In genomic region chr9:71589771-71590170, GRCm38 (mm10) we compare ENCODE assay signal across 16 mouse cellular contexts. TPM values are rescaled to one million over a fixed set of nuclear protein-coding genes. Genes with fewer than 3 reads are reported as not detected.
DNase-seq lines count a peak whose midpoint lies in the region; ATAC-seq and TF ChIP-seq lines count a peak whose summit lies in the region.
"Had no signal": no experiment of that assay in that cellular context is flagged by ENCODE, and none has a peak within 500 bp of the region (broad histone marks: within the 10 kb centered on the region; RNA-seq: fewer than 3 reads in every experiment).

No protein-coding gene starts in this region.

- no peak overlapping the region for H3K4me3 ChIP-seq in intestine, postnatal 0 days (ENCODE audit: low read depth, low read length)
- no peak overlapping the region for H3K4me3 ChIP-seq in intestine, embryonic 16.5 days (ENCODE audit: low read length)
- H3K4me3 ChIP-seq in heart, embryonic 14.5 days (ENCODE audit: control insufficient read depth in 1 of 2, insufficient read depth in 1 of 2, low read depth in 1 of 2, low read length in 2 of 2) = peak overlapping the region; percentile 5 to 78; a peak in 3 of 4 replicates
- no peak overlapping the region for H3K4me3 ChIP-seq in midbrain, embryonic 10.5 days
- H3K4me3 ChIP-seq: embryonic facial prominence, embryonic 15.5 days; forebrain, embryonic 15.5 days; hindbrain, embryonic 10.5 days; stomach, embryonic 15.5 days had no signal

- no peak for TF ChIP-seq CTCF in intestine, postnatal 0 days (IDR thresholded peaks at IDR 0.05; ENCODE audit: low read depth)

- no peak overlapping the region for H3K9ac ChIP-seq in intestine, postnatal 0 days (ENCODE audit: low read depth, low read length)
- H3K9ac ChIP-seq in intestine, embryonic 16.5 days (ENCODE audit: low read depth, low read length) = no peak overlapping the region
- peak overlapping the region; percentile 88 for H3K9ac ChIP-seq in heart, embryonic 14.5 days (ENCODE audit: low read length)
- H3K9ac ChIP-seq: embryonic facial prominence, embryonic 15.5 days; forebrain, embryonic 15.5 days; liver, embryonic 14.5 days; stomach, embryonic 15.5 days had no signal

- no peaks in the 10 kb centered on the region for H3K9me3 ChIP-seq in intestine, postnatal 0 days (ENCODE audit: control insufficient read depth)
- H3K9me3 ChIP-seq in intestine, embryonic 16.5 days (ENCODE audit: control insufficient read depth, low read length) = no peaks in the 10 kb centered on the region
- peaks cover 9% of the 10 kb centered on the region for H3K9me3 ChIP-seq in heart, embryonic 14.5 days (ENCODE audit: control insufficient read depth, low read length)
- H3K9me3 ChIP-seq in midbrain, embryonic 10.5 days (replicated peaks) = peaks cover 12% of the 10 kb centered on the region
- H3K9me3 ChIP-seq: embryonic facial prominence, embryonic 15.5 days; stomach, embryonic 15.5 days had no signal

- peak; percentile 22 to 37 for DNase-seq in spleen, postnatal 36 days (ENCODE audit: low spot score in 2 of 2)
- DNase-seq in spleen, adult 12 weeks (ENCODE audit: low spot score) = no peak
- no peak for DNase-seq in midbrain, embryonic 10.5 days (ENCODE audit: low spot score)
- DNase-seq in thymus, postnatal 25 days = no peak
- no peak for DNase-seq in right cerebral cortex, postnatal 25 days
- DNase-seq: cerebellum, postnatal 36 days; layer of hippocampus, postnatal 36 days; left cerebral cortex, postnatal 4 days had no signal

- peak overlapping the region; percentile 24; the same call in 1 of the 2 replicates for H3K4me2 ChIP-seq in intestine, postnatal 0 days (replicated peaks; ENCODE audit: low read depth)
- no peak overlapping the region for H3K4me2 ChIP-seq in intestine, embryonic 16.5 days (ENCODE audit: low read depth, low read length)
- peak overlapping the region; percentile 70 for H3K4me2 ChIP-seq in heart, embryonic 14.5 days (ENCODE audit: low read length)
- H3K4me2 ChIP-seq: embryonic facial prominence, embryonic 15.5 days; forebrain, embryonic 15.5 days; stomach, embryonic 15.5 days had no signal

- no peaks in the 10 kb centered on the region for H3K36me3 ChIP-seq in intestine, postnatal 0 days (ENCODE audit: control insufficient read depth, insufficient read depth)
- H3K36me3 ChIP-seq in intestine, embryonic 16.5 days (ENCODE audit: control insufficient read depth, insufficient read depth, low read length) = no peaks in the 10 kb centered on the region
- H3K36me3 ChIP-seq in heart, embryonic 14.5 days (ENCODE audit: control insufficient read depth, insufficient read depth, low read length) = peaks cover 28% of the 10 kb centered on the region
- H3K36me3 ChIP-seq in midbrain, embryonic 10.5 days = no peaks in the 10 kb centered on the region
- H3K36me3 ChIP-seq: embryonic facial prominence, embryonic 15.5 days; forebrain, embryonic 15.5 days; hindbrain, embryonic 10.5 days; stomach, embryonic 15.5 days had no signal

- WGBS in intestine, postnatal 0 days = 38% methylated on average over 7 of the region's 7 CpGs
- 62% methylated on average over 7 of the region's 7 CpGs for WGBS in intestine, embryonic 16.5 days
- 9% methylated on average over 7 of the region's 7 CpGs for WGBS in heart, embryonic 14.5 days
- WGBS in midbrain, embryonic 10.5 days = 82% methylated on average over 7 of the region's 7 CpGs

- H3K27me3 ChIP-seq in intestine, postnatal 0 days (replicated peaks; ENCODE audit: control insufficient read depth, insufficient read depth, low read length) = no peaks in the 10 kb centered on the region
- no peaks in the 10 kb centered on the region for H3K27me3 ChIP-seq in intestine, embryonic 16.5 days (replicated peaks; ENCODE audit: control insufficient read depth, insufficient read depth, low read length)
- no peaks in the 10 kb centered on the region for H3K27me3 ChIP-seq in heart, embryonic 14.5 days (ENCODE audit: control insufficient read depth, insufficient read depth, low read length)
- peaks cover 21% of the 10 kb centered on the region for H3K27me3 ChIP-seq in midbrain, embryonic 10.5 days (ENCODE audit: low read depth, poor library complexity, severe bottlenecking)
- H3K27me3 ChIP-seq: embryonic facial prominence, embryonic 15.5 days; forebrain, embryonic 15.5 days; stomach, embryonic 15.5 days had no signal

- peak; percentile 29; the same call in 1 of the 2 replicates for ATAC-seq in intestine, postnatal 0 days
- ATAC-seq in intestine, embryonic 16.5 days = no peak
- ATAC-seq in heart, embryonic 14.5 days (ENCODE audit: insufficient number of reproducible peaks, insufficient read depth, low FRiP score, low read depth) = 0 out of 2 replicates have a peak, but pooled peaks have one; percentile 20
- ATAC-seq: forebrain, embryonic 15.5 days had no signal

- H3K4me1 ChIP-seq in intestine, postnatal 0 days (replicated peaks; ENCODE audit: control insufficient read depth, insufficient read depth, low read length) = peaks cover 7% of the 10 kb centered on the region
- peaks cover 8% of the 10 kb centered on the region for H3K4me1 ChIP-seq in intestine, embryonic 16.5 days (ENCODE audit: control insufficient read depth, insufficient read depth, low read length)
- peaks cover 12 to 42% of the 10 kb centered on the region in 2 experiments for H3K4me1 ChIP-seq in heart, embryonic 14.5 days (ENCODE audit: control insufficient read depth in 2 of 2, insufficient read depth in 2 of 2, low read length in 2 of 2)
- peaks cover 15% of the 10 kb centered on the region for H3K4me1 ChIP-seq in midbrain, embryonic 10.5 days

- H3K27ac ChIP-seq in intestine, postnatal 0 days (ENCODE audit: low read depth, low read length) = peak overlapping the region; percentile 46
- H3K27ac ChIP-seq in intestine, embryonic 16.5 days (ENCODE audit: low read length) = no peak overlapping the region
- peak overlapping the region; percentile 90 to 95 for H3K27ac ChIP-seq in heart, embryonic 14.5 days (replicated peaks in 1 of 2; ENCODE audit: control insufficient read depth in 1 of 2, insufficient read depth in 1 of 2, low read depth in 2 of 2, low read length in 2 of 2)
- H3K27ac ChIP-seq in midbrain, embryonic 10.5 days (replicated peaks) = no peak overlapping the region
- H3K27ac ChIP-seq: embryonic facial prominence, embryonic 15.5 days; forebrain, embryonic 15.5 days; hindbrain, embryonic 10.5 days; liver, embryonic 14.5 days; stomach, embryonic 15.5 days had no signal

RNA-seq across cellular contexts. Expression of gene Myzap, which starts 2.4 kb away (rescaled TPM):
- polyA plus RNA-seq in intestine, postnatal 0 days (2015; fragmentation: Nextera tagmentation; extraction: Ambion mirVana) = 9.7 and 12.0 TPM in 2 replicates
- polyA plus RNA-seq in intestine, embryonic 16.5 days (2015; fragmentation: Nextera tagmentation; extraction: Ambion mirVana) = 7.9 and 8.9 TPM in 2 replicates
- 125 and 136 TPM in 2 replicates for polyA plus RNA-seq in heart, embryonic 14.5 days (2014; fragmentation: Nextera tagmentation; extraction: Ambion mirVana)
- 4.2 and 5.1 TPM in 2 replicates for polyA plus RNA-seq in midbrain, embryonic 10.5 days (2016; fragmentation: Nextera tagmentation; extraction: Ambion mirVana)

Comparison
In these comparisons a context has a peak if more than half of its experiments do, and no peak if none do; other contexts are left out.
1. H3K27ac ChIP-seq: peak in intestine, postnatal 0 days (single experiment) and heart, embryonic 14.5 days (2 of 2); none in intestine, embryonic 16.5 days (single experiment) and midbrain, embryonic 10.5 days (single experiment).
2. DNase-seq: peak in spleen, postnatal 36 days (2 of 2); none in spleen, adult 12 weeks (single experiment), midbrain, embryonic 10.5 days (single experiment), thymus, postnatal 25 days (single experiment) and right cerebral cortex, postnatal 25 days (single experiment).
3. H3K4me3 ChIP-seq: peak in heart, embryonic 14.5 days (2 of 2); none in intestine, postnatal 0 days (single experiment), intestine, embryonic 16.5 days (single experiment) and midbrain, embryonic 10.5 days (single experiment).